Mouse (Mus musculus) hindbrain, embryonic 15.5 days (tissue): ENCODE measurements at regions not wholly inside any gene's neighbourhood (a gene's known extent, or its start where the extent isn't known, plus 50 kb on each side); places are given as distances from the start of the nearest gene placed in this dataset.

Experiments
- ATAC-seq: fragments of 200-750 bp; cut with Nextera tagmentation; 2 replicates; pipeline ENCODE4 v1.8.0; 2017; ENCODE audit warnings: low read depth, moderate number of reproducible peaks, moderate TSS enrichment; ENCODE audit not compliant: low FRiP score
- H3K27ac ChIP-seq: fragments of 300-500 bp; sonication (generic); replicated peaks from 2 replicates; pipeline ENCODE4 v1.5.1; 2015; ENCODE audit warnings: mild to moderate bottlenecking, inconsistent platforms
- H3K27me3 ChIP-seq: fragments of 300-500 bp; sonication (generic); 2 replicates; pipeline ENCODE4 v1.6.1; 2015; ENCODE audit warnings: control low read depth, inconsistent platforms
- H3K36me3 ChIP-seq: fragments of 300-500 bp; sonication (generic); 2 replicates; pipeline ENCODE4 v1.6.1; 2015; ENCODE audit warnings: control low read depth, inconsistent platforms
- H3K4me1 ChIP-seq: fragments of 300-500 bp; sonication (generic); replicated peaks from 2 replicates; pipeline ENCODE4 v1.6.1; 2015; ENCODE audit warnings: control low read depth, inconsistent platforms
- H3K4me2 ChIP-seq: fragments of 300-500 bp; sonication (generic); 2 replicates; pipeline ENCODE4 v1.6.1; 2015; ENCODE audit warnings: moderate library complexity, mild to moderate bottlenecking, inconsistent platforms
- H3K4me3 ChIP-seq: fragments of 300-500 bp; sonication (generic); 2 replicates; pipeline ENCODE4 v1.5.1; 2015; ENCODE audit warnings: mild to moderate bottlenecking, inconsistent platforms
- H3K9ac ChIP-seq: fragments of 300-500 bp; sonication (generic); 2 replicates; pipeline ENCODE4 v1.6.1; 2015; ENCODE audit warnings: inconsistent platforms
- H3K9me3 ChIP-seq: fragments of 300-500 bp; sonication (generic); 2 replicates; pipeline ENCODE4 v1.6.1; 2016; ENCODE audit warnings: control low read depth, inconsistent platforms
- WGBS: fragments of 180-500 bp; shearing (Covaris S2); methylation state at CpG from one replicate; pipeline ENCODE4 v1.1.7; 2015; 5-methylcytosine and 5-hydroxymethylcytosine counted together

DNA sequence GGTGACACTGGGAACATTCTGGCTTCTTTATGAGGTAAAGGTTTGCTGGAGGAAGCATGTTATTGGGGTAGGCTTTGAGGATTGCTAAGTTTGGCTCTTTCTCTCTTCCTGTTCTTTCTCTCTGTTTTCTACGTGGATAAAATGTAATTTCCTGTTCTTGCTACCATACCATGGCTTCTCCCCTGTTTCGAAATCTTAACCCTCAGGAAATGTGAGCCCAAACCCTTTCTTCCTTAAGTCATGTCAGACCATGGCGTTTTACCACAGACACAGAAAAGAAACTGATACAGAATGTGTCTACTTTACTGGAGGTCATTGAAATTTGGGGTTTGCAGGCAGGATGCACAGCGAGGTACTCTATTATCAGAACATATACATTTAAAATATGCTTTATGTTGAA lies 552.7 kb upstream of the Camk1g start:
- no peak overlapping the region for H3K27ac ChIP-seq
- 92% methylated on average over 4 of the region's 4 CpGs for WGBS
- no peak overlapping the region for H3K4me2 ChIP-seq

DNA sequence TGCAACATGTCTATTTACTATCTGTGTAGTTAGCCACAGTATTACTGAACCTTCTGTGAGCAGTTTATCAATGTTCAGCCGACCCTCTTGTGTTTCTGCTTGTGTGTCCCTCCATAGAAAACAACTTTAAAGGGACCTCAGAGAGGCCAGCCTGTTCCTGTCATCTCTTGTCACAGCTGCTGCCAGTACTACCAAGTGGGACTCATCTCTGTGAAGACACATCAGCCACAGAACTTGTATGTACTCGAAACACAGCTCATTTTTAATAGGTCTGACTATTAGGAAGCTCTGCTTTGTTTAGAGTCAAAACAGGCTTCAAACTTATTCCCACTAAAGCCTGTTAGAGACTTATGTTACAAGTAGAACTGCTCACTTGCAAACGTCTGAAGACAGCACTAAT lies 549.1 kb upstream of the Camk1g start:
- 64% methylated on average over 3 of the region's 3 CpGs for WGBS
- no peaks in the 10 kb centered on the region for H3K9me3 ChIP-seq

More for the DNA sequence above, 552.7 kb upstream of the Camk1g start:
- Histone ChIP-seq H3K4me1 (no peaks in the 10 kb centered on the region), H3K4me3 (no peak overlapping the region), H3K36me3 (no peaks in the 10 kb centered on the region), H3K9ac (no peak overlapping the region), H3K9me3 (no peaks in the 10 kb centered on the region), H3K27me3 (no peaks in the 10 kb centered on the region)
- ATAC-seq, result no peak

DNA sequence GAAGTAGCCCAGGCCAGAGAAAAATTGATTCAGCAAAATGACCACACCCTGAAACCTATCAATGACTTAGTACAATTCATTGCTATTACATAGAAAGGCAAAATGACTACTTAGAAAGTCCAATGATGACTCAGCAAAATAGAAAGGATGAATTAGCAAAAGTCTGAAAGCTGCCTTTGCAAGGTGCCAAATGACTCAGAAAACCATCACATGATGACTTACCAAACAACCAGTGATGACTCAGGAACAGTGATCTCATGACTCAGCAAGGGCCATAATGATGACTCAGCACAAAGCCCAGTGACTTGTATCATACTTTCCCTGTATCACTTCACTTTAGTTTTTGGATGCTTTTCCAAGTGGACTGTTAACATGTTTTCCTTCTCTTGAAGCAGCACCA lies 535.6 kb upstream of the Camk1g start:
- no peaks in the 10 kb centered on the region for H3K36me3 ChIP-seq
- no peak overlapping the region for H3K9ac ChIP-seq
- H3K27ac ChIP-seq, result no peak overlapping the region
- H3K27me3 ChIP-seq, result no peaks in the 10 kb centered on the region
- no peaks in the 10 kb centered on the region for H3K4me1 ChIP-seq
- ATAC-seq, result no peak
- no peak overlapping the region for H3K4me3 ChIP-seq
- H3K9me3 ChIP-seq, result no peaks in the 10 kb centered on the region
- H3K4me2 ChIP-seq, result no peak overlapping the region

More for the DNA sequence above, 549.1 kb upstream of the Camk1g start:
- ATAC-seq, result no peak
- Histone ChIP-seq H3K27ac (no peak overlapping the region), H3K36me3 (no peaks in the 10 kb centered on the region), H3K4me1 (no peaks in the 10 kb centered on the region), H3K9ac (no peak overlapping the region), H3K27me3 (no peaks in the 10 kb centered on the region), H3K4me3 (no peak overlapping the region), H3K4me2 (no peak overlapping the region)

DNA sequence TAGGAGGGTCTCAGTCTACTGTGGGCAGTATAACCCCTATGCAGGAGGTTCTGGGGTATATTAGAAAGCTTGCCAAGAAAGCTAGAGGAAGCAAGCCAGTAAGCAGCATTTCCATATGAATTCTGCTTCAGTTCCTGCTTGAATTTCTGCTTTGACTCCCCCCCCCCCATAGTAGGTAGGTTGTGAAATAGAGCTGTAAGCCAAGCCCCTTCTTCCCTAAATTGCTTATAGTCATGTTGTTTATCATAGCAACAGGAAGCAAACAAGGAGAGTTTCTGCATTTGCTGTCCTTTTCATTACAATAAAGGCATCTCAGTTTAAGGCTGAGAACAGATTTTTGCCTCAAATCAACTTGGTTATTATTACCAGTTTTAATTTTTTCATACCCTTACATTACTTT lies 524.0 kb upstream of the Camk1g start:
- no peak overlapping the region for H3K9ac ChIP-seq
- no peaks in the 10 kb centered on the region for H3K9me3 ChIP-seq
- no peak for ATAC-seq
- no peaks in the 10 kb centered on the region for H3K36me3 ChIP-seq
- H3K27me3 ChIP-seq, result no peaks in the 10 kb centered on the region
- H3K4me2 ChIP-seq, result no peak overlapping the region
- H3K4me1 ChIP-seq, result no peaks in the 10 kb centered on the region; the same call in 1 of the 2 replicates
- no peak overlapping the region for H3K4me3 ChIP-seq
- no peak overlapping the region for H3K27ac ChIP-seq

DNA sequence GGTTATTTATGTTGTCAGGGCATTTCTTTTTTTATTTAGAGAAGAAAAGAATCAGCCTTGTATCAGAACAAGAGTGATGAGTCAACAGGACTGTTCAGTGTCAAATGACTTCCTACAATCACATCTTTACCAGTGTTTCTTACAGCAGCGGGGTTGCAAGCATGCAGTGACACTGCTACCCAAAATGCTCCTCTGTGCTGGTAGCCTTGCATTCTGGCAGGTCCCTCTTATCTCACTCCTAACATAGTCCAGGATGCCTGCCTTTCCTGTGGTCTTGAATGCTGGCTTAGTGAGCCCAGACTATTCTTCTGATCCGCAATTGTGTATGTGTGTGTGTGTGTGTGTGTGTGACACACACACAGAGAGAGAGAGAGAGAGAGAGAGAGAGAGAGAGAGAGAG lies 506.4 kb upstream of the Camk1g start:
- H3K27me3 ChIP-seq, result no peaks in the 10 kb centered on the region
- H3K27ac ChIP-seq, result no peak overlapping the region
- H3K36me3 ChIP-seq, result no peaks in the 10 kb centered on the region
- H3K4me2 ChIP-seq, result no peak overlapping the region
- no peak for ATAC-seq
- 86% methylated on average over 2 of the region's 2 CpGs for WGBS
- H3K9ac ChIP-seq, result no peak overlapping the region
- no peaks in the 10 kb centered on the region for H3K4me1 ChIP-seq
- no peak overlapping the region for H3K4me3 ChIP-seq
- no peaks in the 10 kb centered on the region for H3K9me3 ChIP-seq

DNA sequence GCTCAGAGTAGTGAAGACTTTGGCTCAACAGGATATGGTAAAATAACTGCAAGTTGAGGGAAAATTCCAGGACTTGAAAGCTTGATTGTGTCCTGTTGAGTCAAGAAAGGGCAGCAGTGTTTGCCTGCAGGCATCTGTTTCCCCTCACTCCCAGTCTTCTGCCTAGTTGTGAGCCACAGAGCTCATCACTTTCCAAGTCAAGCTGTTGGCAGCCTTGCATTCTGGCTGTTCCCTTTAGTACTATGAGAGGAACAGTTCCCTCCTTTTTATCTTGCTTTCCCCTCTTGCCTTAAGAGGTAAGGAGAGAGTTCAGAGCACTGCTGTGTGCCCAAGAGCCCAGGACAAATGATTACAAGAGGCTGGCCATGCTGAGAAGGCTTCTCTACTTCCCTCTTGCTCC lies 506.0 kb upstream of the Camk1g start:
- ATAC-seq, result no peak
- no peaks in the 10 kb centered on the region for H3K36me3 ChIP-seq
- no peak overlapping the region for H3K4me3 ChIP-seq
- H3K9me3 ChIP-seq, result no peaks in the 10 kb centered on the region
- no peaks in the 10 kb centered on the region for H3K27me3 ChIP-seq
- no peak overlapping the region for H3K4me2 ChIP-seq
- no peak overlapping the region for H3K9ac ChIP-seq
- H3K4me1 ChIP-seq, result no peaks in the 10 kb centered on the region
- no peak overlapping the region for H3K27ac ChIP-seq

DNA sequence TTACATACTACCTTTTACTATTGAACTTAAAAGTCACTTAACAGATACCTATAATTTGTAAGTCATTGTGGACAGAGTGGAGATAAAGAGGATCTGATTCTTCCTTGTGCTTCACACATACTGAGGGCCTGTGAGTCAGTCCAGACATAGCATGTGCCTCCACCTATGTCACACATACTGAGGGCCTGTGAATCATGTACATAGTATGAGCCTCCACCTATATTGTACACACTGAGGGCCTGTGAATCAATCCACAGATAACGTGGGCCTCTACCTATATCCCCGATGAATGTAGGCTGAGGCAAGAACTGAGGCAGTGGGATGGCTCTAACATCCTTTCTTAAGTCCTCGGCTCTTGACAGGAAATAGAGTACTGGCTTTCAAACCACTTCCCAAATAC lies 505.2 kb upstream of the Camk1g start:
- H3K9me3 ChIP-seq, result no peaks in the 10 kb centered on the region
- no peak overlapping the region for H3K4me3 ChIP-seq
- 93% methylated on average over 3 of the region's 3 CpGs for WGBS
- no peak for ATAC-seq
- H3K4me1 ChIP-seq, result no peaks in the 10 kb centered on the region
- H3K36me3 ChIP-seq, result no peaks in the 10 kb centered on the region
- H3K27me3 ChIP-seq, result no peaks in the 10 kb centered on the region
- no peak overlapping the region for H3K9ac ChIP-seq
- no peak overlapping the region for H3K4me2 ChIP-seq
- H3K27ac ChIP-seq, result no peak overlapping the region

DNA sequence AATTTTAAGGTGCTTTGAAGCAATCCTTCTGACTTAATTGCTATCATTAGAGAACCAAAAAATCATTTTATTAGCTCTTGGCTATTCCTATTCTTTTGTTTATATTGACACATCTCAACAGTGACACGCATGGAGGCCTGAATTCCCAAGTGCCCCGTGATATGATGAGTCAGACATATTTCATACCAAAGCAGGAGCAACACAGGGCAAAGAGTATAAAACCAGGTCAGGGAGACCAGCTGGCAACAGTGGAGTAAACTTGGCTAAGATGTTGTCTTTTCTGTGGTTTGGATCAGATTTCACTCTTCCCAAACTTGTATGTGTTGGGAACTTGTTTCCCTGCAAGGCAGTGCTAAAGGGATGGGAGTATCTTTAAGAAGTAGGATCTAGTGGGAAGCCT lies 500.6 kb upstream of the Camk1g start:
- no peak for ATAC-seq
- no peak overlapping the region for H3K4me2 ChIP-seq
- WGBS, result 81% methylated on average over 2 of the region's 2 CpGs

DNA sequence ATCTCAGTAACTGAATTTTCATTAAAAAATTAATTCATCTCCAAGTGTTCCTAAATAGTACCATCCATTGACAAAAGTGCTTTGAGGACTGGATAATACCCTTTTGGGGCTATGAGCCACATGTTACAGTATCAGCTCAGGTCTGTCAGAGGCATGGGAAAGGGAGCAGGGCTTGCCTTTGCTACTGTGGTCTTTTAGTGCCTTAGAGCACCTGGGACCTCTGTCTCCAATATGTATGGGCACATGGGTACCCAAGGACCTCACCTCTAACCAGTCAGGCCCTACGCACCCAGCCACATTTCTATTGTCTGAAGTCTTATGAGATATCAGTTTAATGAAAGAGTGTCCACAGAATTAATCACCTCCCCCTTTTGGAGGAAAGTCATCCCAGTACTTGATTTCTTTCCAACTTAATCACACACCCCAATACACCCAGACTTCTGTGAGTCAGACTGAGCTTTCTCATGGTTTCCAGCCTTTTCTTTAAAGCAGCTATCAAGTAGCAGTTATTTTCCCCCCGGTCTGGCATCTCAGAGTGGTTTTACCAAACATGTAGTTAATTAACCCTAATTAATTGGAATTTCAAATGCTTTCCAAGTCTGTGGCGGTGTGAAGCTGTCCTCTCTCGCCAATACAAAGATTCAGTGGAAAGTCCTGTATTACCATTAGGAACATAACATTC lies 498.7 kb upstream of the Camk1g start:
- 0 out of 2 replicates have a peak, but pooled peaks cover 4% of the 10 kb centered on the region for H3K4me1 ChIP-seq
- no peak for ATAC-seq
- no peaks in the 10 kb centered on the region for H3K27me3 ChIP-seq
- H3K9ac ChIP-seq, result no peak overlapping the region
- H3K36me3 ChIP-seq, result no peaks in the 10 kb centered on the region
- WGBS, result 58% methylated on average over 4 of the region's 4 CpGs
- H3K9me3 ChIP-seq, result no peaks in the 10 kb centered on the region
- no peak overlapping the region for H3K4me3 ChIP-seq
- H3K4me2 ChIP-seq, result no peak overlapping the region
- H3K27ac ChIP-seq, result no peak overlapping the region

More for the DNA sequence above, 500.6 kb upstream of the Camk1g start:
- Histone ChIP-seq H3K27ac (no peak overlapping the region), H3K27me3 (no peaks in the 10 kb centered on the region), H3K9me3 (no peaks in the 10 kb centered on the region), H3K36me3 (no peaks in the 10 kb centered on the region), H3K4me3 (no peak overlapping the region), H3K4me1 (0 out of 2 replicates have a peak, but pooled peaks cover 4% of the 10 kb centered on the region), H3K9ac (no peak overlapping the region)

DNA sequence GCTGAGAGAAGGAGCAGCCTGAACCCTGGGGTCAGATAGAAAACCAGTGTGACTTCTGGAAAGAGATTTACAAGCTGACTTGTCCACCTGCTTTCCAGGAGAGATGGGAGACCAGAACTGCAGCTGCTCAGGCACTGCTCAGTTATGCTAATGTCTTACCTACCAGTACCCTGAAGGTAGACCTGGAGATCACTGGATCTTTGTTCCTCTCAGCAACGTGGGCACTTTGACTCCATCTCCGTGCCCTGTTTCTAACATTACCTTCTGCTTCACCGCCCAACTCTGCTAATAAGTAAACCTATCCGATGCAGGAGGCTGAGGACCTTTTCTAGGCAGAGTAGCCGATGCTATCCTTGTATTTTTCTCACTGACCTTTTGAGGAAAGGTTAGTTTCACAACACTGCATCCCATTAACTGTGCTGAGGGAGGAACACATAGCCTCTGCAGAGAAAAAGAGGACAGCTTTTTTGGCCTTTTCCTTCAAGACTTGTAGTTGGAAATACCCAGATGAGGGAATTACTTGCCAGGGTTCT lies 490.7 kb upstream of the Camk1g start:
- no peaks in the 10 kb centered on the region for H3K27me3 ChIP-seq
- H3K4me3 ChIP-seq, result no peak overlapping the region
- H3K9ac ChIP-seq, result no peak overlapping the region
- H3K27ac ChIP-seq, result no peak overlapping the region
- H3K4me2 ChIP-seq, result no peak overlapping the region
- no peaks in the 10 kb centered on the region for H3K9me3 ChIP-seq
- peaks cover 16% of the 10 kb centered on the region for H3K4me1 ChIP-seq
- H3K36me3 ChIP-seq, result no peaks in the 10 kb centered on the region
- ATAC-seq, result no peak
- 55% methylated on average over 5 of the region's 5 CpGs for WGBS

DNA sequence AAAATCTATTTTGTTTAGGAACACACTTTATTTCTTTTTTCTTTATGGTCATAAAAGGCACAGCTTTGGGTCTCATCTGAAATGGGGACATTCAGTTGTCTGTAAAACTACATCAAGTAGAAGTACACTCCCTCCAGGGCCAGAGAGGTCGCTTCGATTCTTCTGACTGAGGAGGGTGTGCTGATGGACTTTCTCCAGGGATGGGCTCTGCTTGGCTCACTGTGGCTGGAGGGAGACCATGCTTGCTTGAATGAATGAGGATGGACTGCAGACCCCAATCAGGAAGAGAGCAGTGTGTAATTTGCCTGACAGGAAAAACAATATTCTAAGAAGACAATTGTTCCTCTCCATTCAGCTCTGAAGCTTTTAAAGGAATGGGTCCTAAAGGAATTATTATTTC lies 490.3 kb upstream of the Camk1g start:
- Histone ChIP-seq H3K4me3 (no peak overlapping the region), H3K27ac (no peak overlapping the region), H3K9me3 (no peaks in the 10 kb centered on the region), H3K27me3 (no peaks in the 10 kb centered on the region), H3K36me3 (no peaks in the 10 kb centered on the region), H3K9ac (no peak overlapping the region), H3K4me2 (no peak overlapping the region), H3K4me1 (peaks cover 16% of the 10 kb centered on the region)
- WGBS, result 29% methylated on average over 2 of the region's 2 CpGs
- no peak for ATAC-seq

DNA sequence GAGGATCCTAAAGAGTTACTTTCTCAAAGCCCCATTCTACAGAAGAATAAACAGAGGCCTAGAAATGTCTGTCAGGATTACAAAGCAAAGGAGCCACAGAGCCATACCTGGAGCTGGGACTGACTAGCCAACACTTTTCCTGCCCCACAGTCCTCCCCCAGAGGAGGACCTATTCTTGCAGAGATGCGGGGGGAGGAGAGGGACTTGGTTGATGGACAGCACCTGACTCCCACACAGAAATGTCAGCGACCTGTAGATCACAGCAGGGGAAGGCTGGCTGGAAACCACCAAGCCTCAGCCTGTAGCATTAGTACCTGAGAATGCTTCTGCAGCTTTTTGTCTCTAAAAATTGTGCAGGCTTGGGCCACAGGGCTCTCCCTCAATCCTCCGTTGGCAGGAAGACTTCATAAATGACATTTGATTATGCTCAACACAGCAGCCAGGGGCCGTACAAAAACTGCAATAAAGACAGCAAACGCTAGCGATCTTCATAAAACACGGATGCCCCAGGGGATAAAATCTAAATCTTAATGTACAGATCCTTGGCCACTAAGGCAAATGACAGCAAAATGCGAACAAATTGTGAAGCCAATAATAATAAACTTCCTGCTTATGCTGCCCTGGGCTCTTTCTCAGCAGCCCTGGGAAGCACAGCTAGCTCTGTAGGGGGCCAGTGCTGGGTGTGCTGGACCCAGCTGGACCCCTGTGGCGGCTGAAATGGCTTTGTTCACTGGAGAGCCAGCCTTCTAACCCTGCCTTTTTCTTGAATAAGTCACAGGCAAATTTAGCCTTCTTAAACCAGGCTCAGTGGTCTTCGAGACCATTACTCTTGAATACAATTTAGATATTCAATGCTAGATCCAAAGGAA lies 489.4 kb upstream of the Camk1g start:
- H3K27me3 ChIP-seq, result no peaks in the 10 kb centered on the region
- H3K27ac ChIP-seq, result peak overlapping the region; percentile 46; the same call in 1 of the 2 replicates
- no peaks in the 10 kb centered on the region for H3K9me3 ChIP-seq
- WGBS, result 23% methylated on average over 10 of the region's 10 CpGs
- H3K36me3 ChIP-seq, result no peaks in the 10 kb centered on the region
- no peak overlapping the region for H3K4me2 ChIP-seq
- no peak overlapping the region for H3K4me3 ChIP-seq
- peaks cover 16% of the 10 kb centered on the region for H3K4me1 ChIP-seq
- H3K9ac ChIP-seq, result no peak overlapping the region
- ATAC-seq, result no peak
